Mouse (Mus musculus): ENCODE results near the gene Gucd1. TPM values are rescaled to one million over a fixed set of nuclear protein-coding genes. Genes with fewer than 3 reads are reported as not detected.

Gene Gucd1
- polyA plus RNA-seq, 1 experiment = 80.5 TPM

- H3K27me3 ChIP-seq (ENCODE audit: control insufficient read depth, insufficient read depth, low read length) = no peaks in the 10 kb centered on the region
- H3K4me1 ChIP-seq (replicated peaks; ENCODE audit: control insufficient read depth, insufficient read depth, low read length) = peaks cover 3% of the 10 kb centered on the region; the same call in 1 of the 2 replicates
- no peak overlapping the region for H3K27ac ChIP-seq (ENCODE audit: control insufficient read depth, insufficient read depth, low read length)
- 73% methylated on average over 10 of the region's 10 CpGs for WGBS
- TF ChIP-seq POLR2A (IDR thresholded peaks at IDR 0.05; ENCODE audit: control insufficient read depth, extremely low read depth, insufficient read depth, low read length, poor library complexity) = no peak
- TF ChIP-seq CTCF (IDR thresholded peaks at IDR 0.05; ENCODE audit: borderline replicate concordance, control insufficient read depth, extremely low read depth, insufficient read depth, low read length, poor library complexity) = no peak
- no peaks in the 10 kb centered on the region for H3K36me3 ChIP-seq (ENCODE audit: control insufficient read depth, insufficient read depth, low read length)
- no peak for DNase-seq
- no peak overlapping the region for H3K4me3 ChIP-seq (ENCODE audit: control insufficient read depth, insufficient read depth, low read length)
These were observed 66.6 kb downstream of the Gucd1 start for GRCm38 (mm10) chr10:75451036-75451786.

- 95% methylated on average over 8 of the region's 8 CpGs for WGBS
- Histone ChIP-seq H3K4me1 (replicated peaks; ENCODE audit: control insufficient read depth, insufficient read depth, low read length) (peaks cover 3% of the 10 kb centered on the region; the same call in 1 of the 2 replicates), H3K36me3 (ENCODE audit: control insufficient read depth, insufficient read depth, low read length) (no peaks in the 10 kb centered on the region), H3K27me3 (ENCODE audit: control insufficient read depth, insufficient read depth, low read length) (no peaks in the 10 kb centered on the region), H3K27ac (ENCODE audit: control insufficient read depth, insufficient read depth, low read length) (no peak overlapping the region), H3K4me3 (ENCODE audit: control insufficient read depth, insufficient read depth, low read length) (no peak overlapping the region)
- no peak for DNase-seq
- no peak for TF ChIP-seq POLR2A (IDR thresholded peaks at IDR 0.05; ENCODE audit: control insufficient read depth, extremely low read depth, insufficient read depth, low read length, poor library complexity)
These were observed 67.4 kb downstream of the Gucd1 start for GRCm38 (mm10) chr10:75450331-75450730.

- Histone ChIP-seq H3K4me1 (replicated peaks; ENCODE audit: control insufficient read depth, insufficient read depth, low read length) (peaks cover 3% of the 10 kb centered on the region; the same call in 1 of the 2 replicates), H3K27ac (ENCODE audit: control insufficient read depth, insufficient read depth, low read length) (no peak overlapping the region), H3K36me3 (ENCODE audit: control insufficient read depth, insufficient read depth, low read length) (no peaks in the 10 kb centered on the region), H3K27me3 (ENCODE audit: control insufficient read depth, insufficient read depth, low read length) (no peaks in the 10 kb centered on the region), H3K4me3 (ENCODE audit: control insufficient read depth, insufficient read depth, low read length) (no peak overlapping the region)
- TF ChIP-seq POLR2A (IDR thresholded peaks at IDR 0.05; ENCODE audit: control insufficient read depth, extremely low read depth, insufficient read depth, low read length, poor library complexity) (no peak), CTCF (IDR thresholded peaks at IDR 0.05; ENCODE audit: borderline replicate concordance, control insufficient read depth, extremely low read depth, insufficient read depth, low read length, poor library complexity) (no peak)
- 76% methylated on average over 6 of the region's 6 CpGs for WGBS
- DNase-seq = no peak
These were observed 68.9 kb downstream of the Gucd1 start for GRCm38 (mm10) chr10:75448806-75449420.

GRCm38 (mm10) chr10:75447489-75447888, 70.3 kb downstream of the Gucd1 start:
- H3K27me3 ChIP-seq (ENCODE audit: control insufficient read depth, insufficient read depth, low read length) = no peaks in the 10 kb centered on the region
- H3K4me1 ChIP-seq (replicated peaks; ENCODE audit: control insufficient read depth, insufficient read depth, low read length) = peaks cover 3% of the 10 kb centered on the region; the same call in 1 of the 2 replicates
- WGBS = 33% methylated on average over 11 of the region's 11 CpGs
- no peak for DNase-seq
- no peaks in the 10 kb centered on the region for H3K36me3 ChIP-seq (ENCODE audit: control insufficient read depth, insufficient read depth, low read length)
- no peak for TF ChIP-seq CTCF (IDR thresholded peaks at IDR 0.05; ENCODE audit: borderline replicate concordance, control insufficient read depth, extremely low read depth, insufficient read depth, low read length, poor library complexity)
- TF ChIP-seq POLR2A (IDR thresholded peaks at IDR 0.05; ENCODE audit: control insufficient read depth, extremely low read depth, insufficient read depth, low read length, poor library complexity) = no peak
- H3K4me3 ChIP-seq (ENCODE audit: control insufficient read depth, insufficient read depth, low read length) = no peak overlapping the region
- no peak overlapping the region for H3K27ac ChIP-seq (ENCODE audit: control insufficient read depth, insufficient read depth, low read length)

- DNase-seq = no peak
- Histone ChIP-seq H3K36me3 (ENCODE audit: control insufficient read depth, insufficient read depth, low read length) (no peaks in the 10 kb centered on the region), H3K4me3 (ENCODE audit: control insufficient read depth, insufficient read depth, low read length) (no peak overlapping the region), H3K27me3 (ENCODE audit: control insufficient read depth, insufficient read depth, low read length) (no peaks in the 10 kb centered on the region), H3K27ac (ENCODE audit: control insufficient read depth, insufficient read depth, low read length) (no peak overlapping the region), H3K4me1 (replicated peaks; ENCODE audit: control insufficient read depth, insufficient read depth, low read length) (peaks cover 3% of the 10 kb centered on the region; the same call in 1 of the 2 replicates)
- TF ChIP-seq CTCF (IDR thresholded peaks at IDR 0.05; ENCODE audit: borderline replicate concordance, control insufficient read depth, extremely low read depth, insufficient read depth, low read length, poor library complexity) (no peak), POLR2A (IDR thresholded peaks at IDR 0.05; ENCODE audit: control insufficient read depth, extremely low read depth, insufficient read depth, low read length, poor library complexity) (no peak)
- WGBS = 51% methylated on average over 13 of the region's 13 CpGs
These were observed 71.2 kb downstream of the Gucd1 start for GRCm38 (mm10) chr10:75446501-75447083.

- no peak overlapping the region for H3K4me3 ChIP-seq (ENCODE audit: control insufficient read depth, insufficient read depth, low read length)
- H3K27me3 ChIP-seq (ENCODE audit: control insufficient read depth, insufficient read depth, low read length) = no peaks in the 10 kb centered on the region
- H3K36me3 ChIP-seq (ENCODE audit: control insufficient read depth, insufficient read depth, low read length) = no peaks in the 10 kb centered on the region
- no peak for DNase-seq
- TF ChIP-seq POLR2A (IDR thresholded peaks at IDR 0.05; ENCODE audit: control insufficient read depth, extremely low read depth, insufficient read depth, low read length, poor library complexity) = no peak
- TF ChIP-seq CTCF (IDR thresholded peaks at IDR 0.05; ENCODE audit: borderline replicate concordance, control insufficient read depth, extremely low read depth, insufficient read depth, low read length, poor library complexity) = no peak
- H3K27ac ChIP-seq (ENCODE audit: control insufficient read depth, insufficient read depth, low read length) = no peak overlapping the region
- H3K4me1 ChIP-seq (replicated peaks; ENCODE audit: control insufficient read depth, insufficient read depth, low read length) = peaks cover 3% of the 10 kb centered on the region; the same call in 1 of the 2 replicates
- WGBS = 87% methylated on average over 8 of the region's 8 CpGs
These were observed 72.7 kb downstream of the Gucd1 start for GRCm38 (mm10) chr10:75445030-75445429.
